Mouse (Mus musculus): ENCODE results near the gene Izumo2. TPM values are rescaled to one million over a fixed set of nuclear protein-coding genes. Genes with fewer than 3 reads are reported as not detected.

Izumo2 gene
- polyA plus RNA-seq (2015; fragmentation: Nextera tagmentation; extraction: Ambion mirVana): not detected in 2 replicates

DNA sequence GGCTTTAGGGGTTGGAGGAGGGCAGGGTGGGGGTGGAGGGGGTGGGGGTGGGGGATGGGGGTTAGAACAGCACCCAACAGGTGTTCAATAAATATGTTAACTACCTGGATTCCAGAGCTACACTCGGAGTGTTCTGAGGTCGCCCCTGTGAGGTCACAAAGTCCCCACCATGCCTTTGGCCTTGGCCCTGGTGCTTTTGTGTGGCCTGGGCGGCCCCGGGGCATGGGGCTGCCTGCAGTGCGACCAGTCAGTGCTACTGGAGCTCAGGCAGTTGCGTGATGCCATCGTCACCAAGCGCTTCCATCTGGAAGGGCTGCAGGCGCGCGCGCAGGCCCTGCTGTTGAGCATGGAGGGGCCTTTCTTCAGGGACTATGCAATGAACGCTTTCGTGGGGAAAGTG is at the start of gene Izumo2:
TSS of gene Izumo2 (plus strand) at position 169 of the 400 bp plus-strand sequence.

GRCm38 (mm10) chr7:44670803-44671202 is 37.7 kb upstream of the Izumo2 start, which contains the start of gene Myh14:
Gene Myh14 (minus strand): TSS chr7:44670843.

DNA sequence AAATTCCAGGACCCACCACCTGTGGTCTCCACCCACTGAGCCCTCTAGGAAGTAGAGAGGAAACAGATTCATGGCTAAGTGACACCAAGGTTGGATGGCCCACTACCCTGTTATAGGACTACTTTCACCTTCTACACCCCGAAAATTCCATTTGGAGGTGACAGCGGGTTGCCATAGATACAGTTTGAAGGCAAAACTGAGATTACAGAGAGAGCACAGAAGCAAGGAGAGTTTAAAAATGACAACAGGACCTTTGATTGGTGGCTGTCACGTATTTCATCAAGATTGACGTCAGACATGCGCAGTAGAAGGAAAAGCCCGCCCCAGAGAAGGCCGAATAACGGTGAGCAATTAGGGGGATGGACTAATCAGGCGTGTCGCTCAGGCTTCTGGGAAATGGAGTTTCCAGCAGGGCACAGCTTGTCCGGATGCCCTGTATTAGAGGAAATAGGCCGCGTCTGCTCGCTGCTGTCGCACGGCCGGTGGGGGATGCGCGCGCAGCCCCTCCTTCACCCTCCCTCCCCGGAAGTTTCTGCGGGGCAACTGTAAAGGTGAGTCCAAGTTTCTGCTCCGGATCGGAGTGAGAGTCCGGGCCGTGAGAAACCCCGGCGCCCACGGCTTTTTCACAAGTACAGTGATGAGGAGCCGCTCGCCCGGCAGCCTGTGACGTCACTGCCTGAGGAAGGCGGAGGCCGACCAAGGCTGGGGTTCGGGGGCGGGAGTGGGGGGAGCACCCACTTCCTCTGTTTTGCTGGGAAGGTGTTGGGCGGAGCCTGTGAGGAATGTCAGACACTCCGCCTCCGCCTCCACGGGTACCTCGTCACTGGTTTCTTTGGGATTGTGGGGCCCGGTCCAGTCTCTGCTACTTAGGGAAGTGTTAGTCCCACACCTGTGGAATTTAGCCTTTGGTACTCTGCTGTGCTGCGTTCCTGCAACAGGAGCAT is 39.8 kb downstream of the Izumo2 start, which contains the start of gene Vrk3:
TSS of gene Vrk3 (plus strand) at position 313 of the 944 bp plus-strand sequence.

GRCm38 (mm10) chr7:44750950-44751349 is 42.4 kb downstream of the Izumo2 start, which contains the start of gene Zfp473:
Gene Zfp473 (minus strand): TSS chr7:44751050.

Other genes with a start within 250 kb of the Izumo2 start
- gene Aspdh, start 243.4 kb upstream of the Izumo2 start, polyA plus RNA-seq (2015; fragmentation: Nextera tagmentation; extraction: Ambion mirVana): 1.8 and 2.4 TPM in 2 replicates
- gene Josd2, start 240.8 kb upstream of the Izumo2 start, polyA plus RNA-seq (2015; fragmentation: Nextera tagmentation; extraction: Ambion mirVana): 37.0 and 40.2 TPM in 2 replicates
- gene Emc10, start 212.2 kb upstream of the Izumo2 start, polyA plus RNA-seq (2015; fragmentation: Nextera tagmentation; extraction: Ambion mirVana): 183 and 194 TPM in 2 replicates
- 21.1 and 31.4 TPM in 2 replicates for gene Fam71e1, start 212.2 kb upstream of the Izumo2 start, polyA plus RNA-seq (2015; fragmentation: Nextera tagmentation; extraction: Ambion mirVana)
- gene Mybpc2, start 184.1 kb upstream of the Izumo2 start, polyA plus RNA-seq (2015; fragmentation: Nextera tagmentation; extraction: Ambion mirVana): 0.20 and 0.36 TPM in 2 replicates
- gene Spib, start 176.7 kb upstream of the Izumo2 start, polyA plus RNA-seq (2015; fragmentation: Nextera tagmentation; extraction: Ambion mirVana): 0.32 TPM in 1 of 2 replicates, not detected in the other
- 9.2 and 10.7 TPM in 2 replicates for gene Pold1, start 159.9 kb upstream of the Izumo2 start, polyA plus RNA-seq (2015; fragmentation: Nextera tagmentation; extraction: Ambion mirVana)
- gene Nr1h2, start 154.8 kb upstream of the Izumo2 start, polyA plus RNA-seq (2015; fragmentation: Nextera tagmentation; extraction: Ambion mirVana): 47.5 and 53.6 TPM in 2 replicates
- gene Napsa, start 136.4 kb upstream of the Izumo2 start, polyA plus RNA-seq (2015; fragmentation: Nextera tagmentation; extraction: Ambion mirVana): 0.62 and 1.2 TPM in 2 replicates
- 11.6 and 11.9 TPM in 2 replicates for gene Kcnc3, start 118.1 kb upstream of the Izumo2 start, polyA plus RNA-seq (2015; fragmentation: Nextera tagmentation; extraction: Ambion mirVana)
- gene Myh14, start 37.9 kb upstream of the Izumo2 start, polyA plus RNA-seq (2015; fragmentation: Nextera tagmentation; extraction: Ambion mirVana): 9.5 and 11.4 TPM in 2 replicates
- gene Vrk3, start 39.7 kb downstream of the Izumo2 start, polyA plus RNA-seq (2015; fragmentation: Nextera tagmentation; extraction: Ambion mirVana): 26.6 and 27.4 TPM in 2 replicates
- gene Zfp473, start 42.3 kb downstream of the Izumo2 start, polyA plus RNA-seq (2015; fragmentation: Nextera tagmentation; extraction: Ambion mirVana): 0.77 and 0.92 TPM in 2 replicates
- gene Nup62, start 107.3 kb downstream of the Izumo2 start, polyA plus RNA-seq (2015; fragmentation: Nextera tagmentation; extraction: Ambion mirVana): 30.3 and 34.3 TPM in 2 replicates
- 0.65 and 0.75 TPM in 2 replicates for gene Il4i1, start 107.6 kb downstream of the Izumo2 start, polyA plus RNA-seq (2015; fragmentation: Nextera tagmentation; extraction: Ambion mirVana)
- gene Atf5, start 107.9 kb downstream of the Izumo2 start, polyA plus RNA-seq (2015; fragmentation: Nextera tagmentation; extraction: Ambion mirVana): 4.6 TPM in 2 replicates
- 90.2 and 91.0 TPM in 2 replicates for gene Akt1s1, start 140.2 kb downstream of the Izumo2 start, polyA plus RNA-seq (2015; fragmentation: Nextera tagmentation; extraction: Ambion mirVana)
- gene Tbc1d17, start 140.3 kb downstream of the Izumo2 start, polyA plus RNA-seq (2015; fragmentation: Nextera tagmentation; extraction: Ambion mirVana): 103 and 107 TPM in 2 replicates
- 27.6 and 30.9 TPM in 2 replicates for gene Pnkp, start 148.4 kb downstream of the Izumo2 start, polyA plus RNA-seq (2015; fragmentation: Nextera tagmentation; extraction: Ambion mirVana)
- 473 and 497 TPM in 2 replicates for gene Ptov1, start 161.0 kb downstream of the Izumo2 start, polyA plus RNA-seq (2015; fragmentation: Nextera tagmentation; extraction: Ambion mirVana)
- 102 and 116 TPM in 2 replicates for gene Med25, start 184.0 kb downstream of the Izumo2 start, polyA plus RNA-seq (2015; fragmentation: Nextera tagmentation; extraction: Ambion mirVana)
- gene Fuz, start 187.3 kb downstream of the Izumo2 start, polyA plus RNA-seq (2015; fragmentation: Nextera tagmentation; extraction: Ambion mirVana): 15.0 and 17.1 TPM in 2 replicates
- 115 and 126 TPM in 2 replicates for gene Ap2a1, start 220.8 kb downstream of the Izumo2 start, polyA plus RNA-seq (2015; fragmentation: Nextera tagmentation; extraction: Ambion mirVana)
- gene Tsks, start 234.5 kb downstream of the Izumo2 start, polyA plus RNA-seq (2015; fragmentation: Nextera tagmentation; extraction: Ambion mirVana): 0.13 and 0.25 TPM in 2 replicates